Mouse (Mus musculus) intestine, embryonic 16.5 days (tissue): ENCODE measurements around the gene Kctd11. TPM values are rescaled to one million over a fixed set of nuclear protein-coding genes. Genes with fewer than 3 reads are reported as not detected.
"Not testable (repeated sequence)": the region's sequence is repeated elsewhere in the genome, so short reads cannot be mapped to it uniquely, and the experiment has no call there.

Source experiments
- ATAC-seq: fragments of 200-750 bp; cut with Nextera tagmentation; 2 replicates; pipeline ENCODE4 v1.8.0; 2017; ENCODE audit warnings: moderate TSS enrichment, moderate library complexity
- H3K27ac ChIP-seq: fragments of 300-500 bp; sonication (generic); 2 replicates; pipeline ENCODE4 v1.5.1; 2014; ENCODE audit warnings: mild to moderate bottlenecking, low read length
- H3K27me3 ChIP-seq: fragments of 300-500 bp; sonication (generic); replicated peaks from 2 replicates; pipeline ENCODE4 v1.6.1; 2014; ENCODE audit warnings: low read length, control low read depth, mixed read lengths; ENCODE audit not compliant: control insufficient read depth, insufficient read depth
- H3K36me3 ChIP-seq: fragments of 300-500 bp; sonication (generic); 2 replicates; pipeline ENCODE4 v1.6.1; 2014; ENCODE audit warnings: low read length, control low read depth; ENCODE audit not compliant: control insufficient read depth, insufficient read depth
- H3K4me1 ChIP-seq: fragments of 300-500 bp; sonication (generic); 2 replicates; pipeline ENCODE4 v1.6.1; 2014; ENCODE audit warnings: low read length, control low read depth, mixed read lengths; ENCODE audit not compliant: control insufficient read depth, insufficient read depth
- H3K4me2 ChIP-seq: fragments of 300-500 bp; sonication (generic); 2 replicates; pipeline ENCODE4 v1.6.1; 2014; ENCODE audit warnings: low read depth, low read length, control low read depth
- H3K4me3 ChIP-seq: fragments of 300-500 bp; sonication (generic); 2 replicates; pipeline ENCODE4 v1.5.1; 2014; ENCODE audit warnings: mild to moderate bottlenecking, low read length
- H3K9ac ChIP-seq: fragments of 300-500 bp; sonication (generic); 2 replicates; pipeline ENCODE4 v1.6.1; 2014; ENCODE audit warnings: low read depth, low read length
- H3K9me3 ChIP-seq: fragments of 300-500 bp; sonication (generic); 2 replicates; pipeline ENCODE4 v1.6.1; 2016; ENCODE audit warnings: low read length, control low read depth; ENCODE audit not compliant: control insufficient read depth
- WGBS: fragments of 180-500 bp; shearing (Covaris S2); extraction: QIAGEN DNeasy Blood & Tissue Kit; methylation state at CpG from one replicate; pipeline ENCODE4 v1.1.7; 2014; 5-methylcytosine and 5-hydroxymethylcytosine counted together
- polyA plus RNA-seq: library from polyadenylated mRNA; unstranded; fragments of >200 nt; fragmentation: Nextera tagmentation; extraction: Ambion mirVana; gene quantifications from 2 replicates; pipeline ENCODE4 v1.2.1, GENCODE M21; 2015

The Kctd11 gene
- polyA plus RNA-seq, 1 experiment from 2014 or later, result 5.5 TPM

- H3K4me2 ChIP-seq, result peak overlapping the region; percentile 24; the same call in 1 of the 2 replicates
- no peaks in the 10 kb centered on the region for H3K36me3 ChIP-seq
- H3K9ac ChIP-seq, result peak overlapping the region; percentile 41; the same call in 1 of the 2 replicates
- no peaks in the 10 kb centered on the region for H3K27me3 ChIP-seq
- WGBS, result 7% methylated on average over 12 of the region's 12 CpGs
- H3K4me1 ChIP-seq, result peaks cover 40% of the 10 kb centered on the region
- 0 out of 2 replicates have a peak overlapping the region, but pooled peaks have one; percentile 26 for H3K27ac ChIP-seq
- 0 out of 2 replicates have a peak, but pooled peaks have one; percentile 10 for ATAC-seq
- H3K9me3 ChIP-seq, result no peaks in the 10 kb centered on the region
- no peak overlapping the region for H3K4me3 ChIP-seq
Measured at GRCm38 (mm10) chr11:69876867-69877266, 4.3 kb downstream of the Kctd11 start.

DNA sequence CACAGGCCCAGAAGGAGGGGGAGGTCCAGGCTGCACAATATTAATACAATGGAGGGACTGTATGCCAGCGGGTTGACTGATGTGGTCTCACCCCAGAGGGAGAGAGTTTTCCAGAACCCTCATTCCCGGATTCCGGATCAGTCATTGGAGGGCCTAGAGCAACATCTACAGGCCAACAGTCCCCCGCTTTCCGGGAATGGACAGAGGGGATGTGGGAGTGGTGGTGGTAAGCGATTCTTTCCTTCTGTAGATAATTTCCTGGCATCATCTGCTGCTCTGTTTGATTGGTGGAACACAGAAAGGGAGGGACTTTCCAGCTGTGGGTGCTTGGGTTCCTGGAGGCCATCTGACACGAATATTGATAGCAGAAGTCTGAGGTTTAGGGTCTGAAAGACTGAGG lies 5.0 kb downstream of the Kctd11 start:
- no peak overlapping the region for H3K4me2 ChIP-seq
- no peaks in the 10 kb centered on the region for H3K36me3 ChIP-seq
- no peak for ATAC-seq
- H3K9me3 ChIP-seq, result no peaks in the 10 kb centered on the region
- peak overlapping the region; percentile 14; the same call in 1 of the 2 replicates for H3K9ac ChIP-seq
- H3K4me1 ChIP-seq, result peaks cover 33% of the 10 kb centered on the region
- 48% methylated on average over 7 of the region's 7 CpGs for WGBS
- peak overlapping the region; percentile 26; the same call in 1 of the 2 replicates for H3K27ac ChIP-seq
- no peak overlapping the region for H3K4me3 ChIP-seq
- no peaks in the 10 kb centered on the region for H3K27me3 ChIP-seq

DNA sequence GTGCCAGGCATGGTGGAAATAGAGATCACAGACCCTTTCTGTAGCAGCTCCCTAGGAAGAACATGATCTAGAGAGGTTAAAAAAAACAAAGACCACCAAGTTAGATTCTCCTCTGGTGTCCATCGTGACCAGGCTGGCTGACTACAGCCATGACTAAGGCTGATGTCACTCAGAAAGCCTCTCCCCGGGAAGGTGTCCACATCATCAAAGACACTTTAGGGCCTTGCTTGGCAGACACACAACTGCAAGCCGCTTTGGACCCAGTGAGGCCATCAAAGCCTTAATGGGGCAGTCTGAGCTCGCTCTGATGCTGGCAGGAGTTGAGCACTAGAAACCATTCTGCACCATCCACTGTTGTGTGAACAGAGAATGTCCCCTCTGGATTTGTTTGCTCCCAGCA lies 8.8 kb downstream of the Kctd11 start:
- H3K4me3 ChIP-seq, result no peak overlapping the region
- no peak for ATAC-seq
- no peaks in the 10 kb centered on the region for H3K9me3 ChIP-seq

GRCm38 (mm10) chr11:69871822-69872221 lies 9.4 kb downstream of the Kctd11 start:
- H3K4me1 ChIP-seq, result peaks cover 9% of the 10 kb centered on the region
- no peak overlapping the region for H3K27ac ChIP-seq
- no peaks in the 10 kb centered on the region for H3K36me3 ChIP-seq
- H3K4me2 ChIP-seq, result no peak overlapping the region
- WGBS, result 86% methylated on average over 7 of the region's 7 CpGs
- no peak overlapping the region for H3K4me3 ChIP-seq
- no peak overlapping the region for H3K9ac ChIP-seq
- no peak for ATAC-seq
- H3K27me3 ChIP-seq, result no peaks in the 10 kb centered on the region
- H3K9me3 ChIP-seq, result no peaks in the 10 kb centered on the region

More for the DNA sequence above, 8.8 kb downstream of the Kctd11 start:
- peaks cover 13% of the 10 kb centered on the region for H3K4me1 ChIP-seq
- no peak overlapping the region for H3K9ac ChIP-seq
- H3K27ac ChIP-seq, result no peak overlapping the region
- H3K4me2 ChIP-seq, result no peak overlapping the region
- 73% methylated on average over 4 of the region's 4 CpGs for WGBS
- H3K36me3 ChIP-seq, result no peaks in the 10 kb centered on the region
- no peaks in the 10 kb centered on the region for H3K27me3 ChIP-seq

DNA sequence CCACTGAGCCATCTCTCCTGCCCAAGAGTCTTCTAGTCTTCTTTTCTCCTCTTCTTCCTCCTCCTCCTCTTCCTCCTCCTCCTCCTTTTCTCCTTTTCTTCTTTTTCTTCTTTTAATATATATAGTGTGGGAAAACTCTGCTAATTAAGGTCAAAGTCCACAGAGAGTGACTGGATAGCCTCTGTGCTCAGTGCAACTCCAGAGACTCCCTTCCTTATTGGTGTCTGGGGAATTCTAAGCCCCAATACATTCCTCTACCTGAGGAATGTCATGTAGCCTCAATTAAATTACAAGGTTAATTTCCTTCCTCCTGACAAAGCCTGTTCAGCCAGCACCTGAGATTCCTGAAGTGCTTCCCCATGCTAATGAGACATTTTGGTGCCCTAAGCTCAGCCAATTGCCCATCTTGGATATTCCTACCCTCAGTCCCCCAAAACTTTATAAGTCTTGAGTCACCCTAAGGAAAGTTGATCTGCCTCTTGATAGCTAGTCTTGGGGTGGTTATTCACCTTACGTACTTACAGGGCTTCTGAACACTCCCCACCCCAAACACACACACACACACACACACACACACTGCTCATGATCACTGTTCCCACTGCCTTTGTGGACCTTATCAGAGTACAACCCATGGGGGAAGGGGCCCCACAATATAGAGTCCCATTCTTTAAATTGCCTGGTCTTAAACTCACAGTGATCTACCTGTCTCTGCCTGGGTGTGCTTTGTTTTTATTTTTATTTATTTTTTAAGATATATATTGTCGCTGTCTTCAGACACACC lies 10.7 kb downstream of the Kctd11 start:
- Histone ChIP-seq H3K9me3 (no peaks in the 10 kb centered on the region), H3K27me3 (no peaks in the 10 kb centered on the region), H3K36me3 (no peaks in the 10 kb centered on the region), H3K4me3 (no peak overlapping the region), H3K4me1 (no peaks in the 10 kb centered on the region), H3K4me2 (no peak overlapping the region), H3K9ac (no peak overlapping the region), H3K27ac (no peak overlapping the region)
- peak; percentile 86 for ATAC-seq
- 79% methylated on average over 2 of the region's 2 CpGs for WGBS

- Histone ChIP-seq H3K27me3 (no peaks in the 10 kb centered on the region), H3K4me2 (no peak overlapping the region), H3K27ac (no peak overlapping the region), H3K9me3 (no peaks in the 10 kb centered on the region), H3K9ac (no peak overlapping the region), H3K4me1 (no peaks in the 10 kb centered on the region), H3K36me3 (no peaks in the 10 kb centered on the region), H3K4me3 (no peak overlapping the region)
- no peak for ATAC-seq
- WGBS, result 60% methylated on average over 9 of the region's 9 CpGs
Measured at GRCm38 (mm10) chr11:69867335-69867734, 13.9 kb downstream of the Kctd11 start.

DNA sequence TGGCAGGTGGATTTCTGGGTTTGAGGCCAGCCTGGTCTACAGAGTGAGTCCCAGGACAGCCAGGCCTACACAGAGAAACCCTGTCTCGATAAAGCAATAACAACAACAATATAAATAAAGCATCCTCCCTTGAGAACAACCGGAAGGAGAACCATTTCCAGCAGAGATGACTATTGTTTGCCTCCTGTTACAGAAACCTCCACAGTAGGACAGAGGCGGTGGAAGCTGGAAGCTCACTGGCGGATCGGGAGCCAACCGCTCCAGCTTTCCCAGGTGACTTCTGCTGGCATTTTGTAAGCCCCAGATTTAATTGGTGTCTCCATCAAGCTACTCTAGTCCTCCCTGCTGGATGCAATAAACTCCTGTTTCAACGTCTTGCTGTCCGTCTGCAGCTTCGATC lies 15.6 kb downstream of the Kctd11 start:
- Histone ChIP-seq H3K4me1 (no peaks in the 10 kb centered on the region), H3K27me3 (no peaks in the 10 kb centered on the region), H3K4me2 (no peak overlapping the region), H3K9ac (no peak overlapping the region), H3K9me3 (no peaks in the 10 kb centered on the region), H3K4me3 (no peak overlapping the region), H3K36me3 (no peaks in the 10 kb centered on the region), H3K27ac (no peak overlapping the region)
- ATAC-seq, result no peak
- 80% methylated on average over 9 of the region's 9 CpGs for whole genome bisulfite sequencing

- Histone ChIP-seq H3K9ac (no peak overlapping the region), H3K36me3 (no peaks in the 10 kb centered on the region), H3K4me1 (no peaks in the 10 kb centered on the region), H3K27ac (no peak overlapping the region), H3K27me3 (no peaks in the 10 kb centered on the region), H3K9me3 (no peaks in the 10 kb centered on the region), H3K4me2 (no peak overlapping the region), H3K4me3 (no peak overlapping the region)
- WGBS, result 57% methylated on average over 8 of the region's 8 CpGs
- ATAC-seq, result no peak
Measured at GRCm38 (mm10) chr11:69864138-69864860, 16.9 kb downstream of the Kctd11 start.

- H3K4me3 ChIP-seq, H3K27me3 ChIP-seq, H3K27ac ChIP-seq, H3K36me3 ChIP-seq, H3K4me2 ChIP-seq, H3K4me1 ChIP-seq, H3K9ac ChIP-seq, ATAC-seq, H3K9me3 ChIP-seq: not testable (repeated sequence)
- 56% methylated on average over 3 of the region's 3 CpGs for WGBS
Measured at GRCm38 (mm10) chr11:69863729-69864128, 17.5 kb downstream of the Kctd11 start.
